Mouse (Mus musculus) stomach, adult 2 months (tissue): ENCODE data around the gene Il1r2. TPM values are rescaled to one million over a fixed set of nuclear protein-coding genes. Genes with fewer than 3 reads are reported as not detected.

Experiments
- polyA plus RNA-seq: library from polyadenylated mRNA; depleted of rRNA; stranded (reverse); fragments of >200 nt; gene quantifications from 2 replicates; pipeline ENCODE4 v1.2.3, GENCODE M21; 2012; rRNA removed

Il1r2 gene
- 1.4 and 2.3 TPM in 2 replicates for polyA plus RNA-seq

GRCm38 (mm10) chr1:40073779-40074178 lies at the start of gene Il1r2:
Il1r2 (plus strand) TSS chr1:40074079.

Other genes with a start within 250 kb of the Il1r2 start
- gene Map4k4, start 173.2 kb upstream of the Il1r2 start, polyA plus RNA-seq: 17.8 and 19.6 TPM in 2 replicates
- gene Il1r1, start 151.0 kb downstream of the Il1r2 start, polyA plus RNA-seq: 1.8 and 2.0 TPM in 2 replicates